Mouse (Mus musculus): Measurements from ENCODE around the gene Wwc1. TPM values are rescaled to one million over a fixed set of nuclear protein-coding genes. Genes with fewer than 3 reads are reported as not detected.

Gene Wwc1
- 0.02 TPM in 1 of 2 replicates, not detected in the other for polyA plus RNA-seq (2012)

DNA sequence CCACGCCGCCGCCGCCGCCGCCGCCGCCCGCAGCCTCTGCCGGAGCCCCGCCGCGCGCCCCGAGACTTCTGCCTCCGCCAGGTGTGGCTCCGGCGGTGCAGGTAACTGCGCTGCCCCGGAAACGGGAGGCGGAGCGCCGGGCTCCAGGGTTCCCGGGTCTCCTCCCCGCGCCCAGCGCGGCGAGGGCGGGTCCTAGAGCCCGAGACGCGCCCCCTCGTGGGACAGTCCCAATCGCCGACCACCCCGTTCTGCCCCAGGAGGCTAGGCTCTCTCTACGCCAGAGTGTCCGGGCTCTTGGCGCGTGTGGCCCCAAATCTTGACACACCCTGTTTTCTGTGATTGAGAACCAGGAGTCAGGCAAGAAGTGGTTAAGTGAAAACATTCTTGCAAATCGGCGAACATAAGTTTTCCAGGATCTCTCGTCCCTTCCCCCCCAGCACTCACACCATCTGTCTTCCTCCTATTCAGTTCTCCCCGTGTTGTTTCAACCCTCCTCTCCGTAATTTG, at the start of gene Wwc1:
Gene Wwc1 (minus strand): TSS at position 117 of the 507 bp plus-strand sequence.

DNA sequence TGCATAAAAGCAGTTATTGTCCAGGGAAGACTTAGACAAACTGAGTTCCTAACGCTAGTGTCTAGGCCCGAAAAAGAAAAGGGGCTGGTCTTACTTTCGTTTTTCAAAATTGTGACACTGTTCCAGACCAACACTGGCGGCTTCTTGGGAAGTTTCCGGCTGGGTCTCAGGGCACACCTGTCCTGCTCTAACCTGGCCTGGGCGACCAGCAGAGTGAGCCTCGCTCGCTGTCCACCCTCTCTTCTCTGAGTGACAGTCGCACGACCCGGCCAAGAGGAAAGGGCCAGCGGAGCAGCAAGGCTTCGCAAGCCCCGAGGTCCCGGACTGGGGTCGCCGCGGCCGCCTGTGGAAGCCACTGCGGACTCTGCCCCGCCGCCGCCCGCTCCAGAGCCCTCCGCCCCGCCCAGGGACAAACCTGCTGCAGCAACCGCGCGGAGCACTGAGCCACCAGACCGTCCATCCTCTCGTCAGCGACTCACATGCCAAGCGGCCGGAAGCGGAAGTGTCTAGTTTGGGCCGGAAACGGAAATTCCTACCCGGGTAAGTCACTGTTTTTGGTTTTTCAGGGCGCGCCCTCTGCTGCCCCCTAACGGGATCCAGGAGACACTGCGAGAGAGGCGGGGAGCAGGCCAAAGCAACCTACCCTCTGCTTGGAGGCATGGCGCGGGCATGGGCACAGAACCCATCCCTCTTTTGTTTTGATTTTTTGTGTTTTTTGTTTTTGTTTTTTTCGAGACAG, 146.1 kb downstream of the Wwc1 start, which contains the start of gene Rars:
Gene Rars (minus strand): TSS at position 485 of the 739 bp plus-strand sequence.

GRCm38 (mm10) chr11:35798874-35799273, 181.5 kb downstream of the Wwc1 start, which contains the start of gene Fbll1:
Fbll1 (minus strand) TSS chr11:35798884.

Other genes with a start within 250 kb of the Wwc1 start
- gene Pank3, start 211.0 kb downstream of the Wwc1 start, polyA plus RNA-seq (2012) = 1.7 and 2.4 TPM in 2 replicates
- gene Fbll1, start 181.6 kb downstream of the Wwc1 start, polyA plus RNA-seq (2012) = not detected in 2 replicates
- gene Rars, start 146.0 kb downstream of the Wwc1 start, polyA plus RNA-seq (2012) = 5.6 and 7.4 TPM in 2 replicates